Mouse (Mus musculus) heart, postnatal 0 days (tissue): ENCODE measurements around the gene Sorcs2.

Source experiments
- CTCF ChIP-seq: IDR thresholded peaks from 2 replicates; pipeline ENCODE4 v1.5.1; 2016; ENCODE audit warnings: antibody characterized with exemption, control low read depth, low read depth
- EP300 ChIP-seq: IDR thresholded peaks from 2 replicates; pipeline ENCODE4 v1.6.1; 2016; ENCODE audit warnings: antibody characterized with exemption, low read depth

- no peak for TF ChIP-seq CTCF
- TF ChIP-seq EP300 = no peak
Measured at GRCm38 (mm10) chr5:36007649-36008048, 390.3 kb downstream of the Sorcs2 start.
